Mouse (Mus musculus) induced T-regulatory cell, adult 2 months (primary cell): Measurements from ENCODE around the gene Crb3.

Experiments
- DNase-seq: peaks from one replicate; pipeline ENCODE4 v3.0.0-alpha.2; 2012; ENCODE audit warnings: low read depth

Gene Crb3

DNA sequence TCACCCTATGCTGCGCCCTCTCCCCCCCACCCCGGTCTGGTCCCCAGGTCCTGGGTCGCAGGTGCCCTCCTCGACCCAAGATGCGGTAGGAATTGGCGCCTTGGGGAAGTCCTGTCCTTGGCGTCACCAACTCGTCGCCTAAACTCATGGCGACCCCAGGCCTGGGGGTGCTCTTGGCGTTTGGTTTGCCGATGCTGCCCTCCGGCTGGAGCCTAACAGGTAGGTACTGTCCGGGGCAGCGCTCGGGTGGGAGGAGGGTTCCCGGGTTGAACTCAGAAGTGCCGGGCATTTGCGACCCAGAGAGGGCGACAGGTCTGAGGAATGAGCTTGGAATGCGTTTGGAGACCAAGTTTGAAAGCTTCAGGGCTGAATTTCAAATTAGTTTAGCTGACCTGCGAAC lies 3.6 kb downstream of the Crb3 start:
- DNase-seq, result no peak

DNA sequence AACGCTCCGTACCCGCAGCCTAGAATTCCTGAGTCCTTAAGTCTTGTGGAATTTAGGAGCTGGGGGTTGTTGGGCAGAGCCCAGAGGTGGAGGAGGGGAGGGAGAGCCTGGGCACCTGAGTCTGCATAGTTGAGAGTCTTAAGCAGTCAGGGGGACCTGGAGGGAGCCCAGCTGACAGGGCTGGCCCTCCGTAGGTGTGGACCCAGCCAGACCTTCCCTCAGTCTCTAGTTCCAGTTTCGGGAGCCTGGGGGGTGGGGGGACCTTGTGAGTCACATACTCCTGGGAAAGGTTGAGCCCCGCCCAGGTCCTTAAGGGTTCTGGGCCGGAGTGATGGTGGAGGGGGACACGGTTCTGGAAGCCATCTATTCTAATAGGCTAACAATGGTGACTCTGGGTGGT lies 4.1 kb downstream of the Crb3 start:
- DNase-seq, result no peak

DNA sequence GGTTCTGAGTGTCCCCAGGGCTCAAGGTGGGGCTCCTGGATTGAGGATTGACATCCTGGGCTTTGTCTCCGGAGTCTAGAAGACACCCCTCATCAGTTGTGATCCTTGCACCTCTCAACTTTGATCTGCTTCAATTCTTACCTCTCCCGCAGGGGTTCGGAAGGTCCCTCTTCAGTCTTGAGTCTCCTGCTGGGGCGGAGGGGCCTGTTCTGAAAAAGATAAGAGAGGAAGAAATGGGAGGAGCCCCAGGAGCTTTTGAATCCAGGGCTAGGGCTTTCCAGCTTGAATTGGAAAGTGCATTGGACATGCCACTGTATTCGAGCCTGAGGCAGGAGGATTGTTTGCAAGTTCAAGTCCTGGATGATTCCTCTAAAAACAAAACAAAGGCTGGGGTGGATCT lies 8.0 kb downstream of the Crb3 start:
- DNase-seq, result no peak

DNA sequence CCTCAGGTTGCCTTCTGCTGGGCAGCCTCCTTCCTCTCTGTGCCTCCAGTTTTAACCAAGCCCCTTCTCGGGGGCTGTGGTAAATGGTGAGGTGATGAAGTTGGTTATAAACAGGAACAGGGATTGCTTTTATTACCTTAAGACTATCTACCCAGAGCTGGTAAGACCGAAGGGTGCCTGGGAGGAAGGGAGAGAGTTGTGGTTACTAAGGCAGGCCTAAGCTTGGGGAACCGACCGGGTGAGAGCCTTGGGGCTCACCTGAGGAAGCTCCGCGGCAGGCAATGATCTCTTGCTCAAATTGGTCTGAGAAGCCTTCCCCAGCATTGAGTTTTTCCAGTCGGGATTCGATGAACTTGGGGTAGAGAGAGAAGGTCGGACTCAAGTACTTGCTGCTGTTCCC lies 11.4 kb downstream of the Crb3 start:
- DNase-seq, result no peak

DNA sequence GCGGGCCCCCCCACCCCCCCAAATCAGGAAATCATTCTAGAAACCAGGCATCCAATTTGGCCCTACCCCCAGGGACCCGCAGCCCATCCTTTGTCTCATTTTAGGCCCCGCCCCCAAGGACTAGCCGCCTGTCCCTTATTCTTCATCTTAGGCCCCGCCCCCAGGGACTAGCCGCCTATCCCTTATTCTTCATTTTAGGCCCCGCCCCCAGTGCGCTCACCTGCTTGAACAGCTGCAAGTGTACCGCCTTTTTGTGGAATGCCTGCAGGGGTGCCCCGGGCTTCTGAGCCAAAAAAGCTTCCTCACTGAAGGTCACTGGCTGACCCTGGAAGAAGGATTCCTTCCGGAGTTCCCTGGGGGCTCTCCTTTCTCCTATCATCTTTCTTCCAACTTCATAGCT lies 11.8 kb downstream of the Crb3 start:
- no peak for DNase-seq

DNA sequence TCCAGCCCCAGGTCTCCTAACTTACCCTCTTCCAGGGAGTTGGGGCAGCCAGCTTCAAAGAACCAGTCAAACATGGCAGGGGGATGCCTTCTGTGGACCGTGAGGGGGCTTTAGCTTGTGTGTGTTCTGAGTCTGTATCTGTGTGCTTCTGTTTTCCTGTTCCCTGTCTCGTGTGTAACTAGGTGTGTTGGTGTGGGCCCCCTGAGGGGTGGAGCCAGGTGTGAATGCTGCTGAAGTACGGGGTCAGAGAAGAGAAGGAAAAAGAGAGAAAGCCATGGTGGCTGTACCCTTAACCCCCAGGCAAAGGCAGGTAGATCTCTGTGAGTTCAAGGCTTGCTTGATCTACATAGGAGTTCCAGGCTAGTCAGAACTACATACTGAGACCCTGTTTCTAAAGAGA lies 18.0 kb downstream of the Crb3 start:
- DNase-seq, result peak; percentile 40

DNA sequence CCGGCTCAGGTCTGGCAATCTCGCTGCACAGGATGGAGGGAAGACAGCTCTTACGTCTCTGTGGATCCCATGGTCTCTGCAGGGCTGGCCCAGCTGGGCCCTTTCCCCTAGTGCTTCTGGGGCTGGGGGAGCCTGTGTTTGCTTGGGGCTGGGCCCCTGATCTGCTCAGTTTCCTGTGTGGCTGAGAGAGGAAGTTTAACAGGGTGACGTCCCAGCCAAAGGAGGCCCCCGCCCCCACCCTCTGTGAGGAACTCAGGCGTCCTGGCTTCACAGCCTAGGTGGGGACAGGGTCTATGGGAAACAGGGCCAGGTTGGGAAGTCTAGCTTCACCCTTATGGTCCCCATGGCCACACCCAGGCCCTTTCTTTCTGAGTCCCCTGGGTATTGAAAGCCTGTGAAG lies 19.4 kb downstream of the Crb3 start, which contains the start of gene Dennd1c:
Gene Dennd1c, minus strand, starts transcription at position 179 of the 400 bp plus-strand sequence.
- DNase-seq, result peak; percentile 91

DNA sequence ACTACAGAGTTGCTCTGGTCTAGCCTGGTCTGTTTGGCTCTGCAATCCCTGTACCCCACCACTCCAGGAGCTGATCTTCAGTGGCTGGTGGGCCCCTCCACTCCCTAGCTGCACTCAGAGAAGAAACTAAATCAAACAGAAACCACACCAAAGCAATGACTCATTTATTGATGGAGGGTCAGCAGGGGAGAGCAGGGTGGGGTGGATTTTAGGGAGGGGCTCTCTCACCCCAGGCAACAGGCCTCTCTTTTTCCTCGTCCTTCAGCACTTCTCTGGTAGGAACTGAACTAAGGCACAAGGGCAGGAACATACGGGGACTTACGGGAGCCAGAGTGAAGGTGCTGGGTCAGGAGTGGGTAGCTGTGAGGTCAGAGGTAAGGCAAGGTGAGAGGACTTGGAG lies 21.0 kb downstream of the Crb3 start:
- peak; percentile 56 for DNase-seq

DNA sequence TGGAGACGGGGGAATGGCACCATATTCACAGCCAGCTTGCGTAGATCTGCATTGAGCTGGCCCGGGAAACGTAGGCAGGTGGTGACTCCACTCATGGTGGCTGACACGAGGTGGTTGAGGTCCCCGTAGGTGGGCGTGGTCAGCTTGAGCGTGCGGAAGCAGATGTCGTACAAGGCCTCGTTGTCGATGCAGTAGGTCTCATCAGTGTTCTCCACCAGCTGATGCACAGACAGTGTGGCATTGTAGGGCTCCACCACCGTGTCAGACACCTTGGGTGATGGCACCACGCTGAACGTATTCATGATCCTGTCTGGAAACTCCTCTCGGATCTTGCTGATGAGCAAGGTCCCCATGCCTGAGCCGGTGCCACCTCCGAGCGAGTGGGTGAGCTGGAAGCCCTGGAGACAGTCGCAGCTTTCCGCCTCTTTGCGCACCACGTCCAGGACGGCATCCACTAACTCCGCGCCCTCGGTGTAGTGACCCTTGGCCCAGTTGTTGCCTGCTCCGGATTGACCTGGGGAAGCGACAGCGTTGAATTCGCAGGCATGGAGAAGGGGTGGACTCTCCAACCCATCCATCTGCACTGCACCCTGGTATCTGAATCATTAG lies 22.4 kb downstream of the Crb3 start:
- DNase-seq, result no peak

DNA sequence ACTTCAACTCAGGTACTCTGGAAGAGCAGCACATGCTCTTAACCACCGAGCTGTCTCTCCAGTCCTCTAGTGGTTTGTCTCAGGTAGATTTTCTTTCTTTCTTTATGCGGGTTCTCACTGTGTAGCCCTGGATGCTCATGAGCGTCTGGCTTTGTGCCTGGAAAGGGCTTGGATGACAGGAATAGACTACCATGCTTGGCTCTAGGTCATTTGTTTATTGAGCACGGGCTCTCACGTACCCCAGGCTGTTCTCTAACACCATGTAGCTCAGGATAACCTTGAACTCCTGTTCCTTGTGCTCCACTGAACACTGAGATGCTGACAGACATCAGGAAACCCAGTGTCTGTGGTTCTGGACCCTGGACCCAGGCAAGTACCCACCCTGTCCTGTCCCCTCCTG lies 23.6 kb downstream of the Crb3 start:
- DNase-seq, result no peak

DNA sequence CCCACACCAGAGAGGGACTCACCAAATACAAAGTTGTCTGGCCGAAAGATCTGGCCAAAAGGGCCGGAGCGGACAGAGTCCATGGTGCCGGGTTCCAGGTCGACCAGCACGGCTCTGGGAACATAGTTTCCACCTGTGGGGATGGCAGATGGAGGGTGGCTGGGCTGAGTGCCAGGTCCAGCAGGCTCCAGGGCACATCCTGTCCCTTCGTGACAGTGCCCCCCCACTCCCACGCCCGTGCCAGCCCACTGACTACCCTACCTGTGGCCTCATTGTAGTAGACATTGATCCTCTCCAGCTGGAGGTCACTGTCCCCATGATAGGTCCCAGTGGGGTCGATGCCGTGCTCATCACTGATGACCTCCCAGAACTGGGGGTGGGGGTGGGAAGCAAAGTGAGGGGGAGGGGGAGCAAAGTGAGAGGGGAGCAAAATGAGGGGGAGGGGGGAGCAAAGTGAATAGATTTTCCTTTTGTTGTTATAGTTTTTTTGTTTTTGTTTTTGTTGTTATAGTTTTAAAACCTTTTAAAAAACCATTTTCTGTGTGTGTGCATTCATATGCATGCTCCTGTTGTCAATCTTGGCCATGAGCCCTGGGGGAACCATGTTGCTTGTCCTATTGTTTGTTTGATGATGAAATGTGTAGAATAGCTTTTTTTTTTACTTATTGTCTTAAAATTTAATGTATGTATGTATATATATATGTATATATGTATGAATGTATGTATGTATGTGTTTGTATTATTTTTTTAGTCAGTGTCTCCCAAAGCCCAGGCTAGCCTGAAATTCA lies 27.3 kb downstream of the Crb3 start:
- no peak for DNase-seq

DNA sequence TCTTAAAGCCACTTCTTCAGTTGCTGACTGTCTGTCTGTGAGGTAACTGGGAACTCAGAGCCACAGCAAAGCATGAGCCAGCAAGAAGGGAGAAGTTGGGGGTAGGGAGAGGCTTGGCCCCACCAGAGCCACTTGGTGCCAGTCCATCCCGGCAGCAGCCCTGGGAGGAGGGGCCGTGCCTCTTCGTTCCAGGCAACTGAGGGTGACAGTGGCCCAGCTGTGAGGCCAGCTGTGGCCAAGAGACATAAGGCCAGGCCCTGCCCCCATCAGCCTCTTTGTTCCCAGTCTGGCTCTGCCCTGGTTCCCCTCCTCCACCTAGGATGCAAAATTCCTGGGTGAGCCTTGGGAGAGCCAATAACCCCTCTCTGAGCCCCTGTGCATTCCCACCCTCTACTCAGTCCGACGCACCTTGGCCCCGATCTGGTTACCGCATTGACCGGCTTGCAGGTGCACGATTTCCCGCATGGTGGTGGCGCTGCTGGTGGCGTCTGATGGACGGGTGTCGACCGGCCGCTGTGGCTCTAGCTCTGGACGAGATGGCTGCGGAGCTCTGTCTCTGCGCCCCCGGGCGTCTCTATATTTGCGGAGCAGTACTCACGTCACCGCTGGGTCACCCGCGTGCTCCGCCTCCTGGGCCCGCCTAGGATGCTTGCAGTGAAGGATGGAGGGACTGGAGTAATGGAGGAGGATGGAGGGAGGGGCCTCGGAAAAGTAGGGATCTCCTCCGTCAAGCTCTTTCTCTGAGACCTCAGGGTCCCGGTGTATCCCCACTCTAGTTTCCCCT lies 28.3 kb downstream of the Crb3 start, which contains the start of gene Tubb4a:
Gene Tubb4a, minus strand, starts transcription at position 734 of the 784 bp plus-strand sequence.
- DNase-seq, result no peak

DNA sequence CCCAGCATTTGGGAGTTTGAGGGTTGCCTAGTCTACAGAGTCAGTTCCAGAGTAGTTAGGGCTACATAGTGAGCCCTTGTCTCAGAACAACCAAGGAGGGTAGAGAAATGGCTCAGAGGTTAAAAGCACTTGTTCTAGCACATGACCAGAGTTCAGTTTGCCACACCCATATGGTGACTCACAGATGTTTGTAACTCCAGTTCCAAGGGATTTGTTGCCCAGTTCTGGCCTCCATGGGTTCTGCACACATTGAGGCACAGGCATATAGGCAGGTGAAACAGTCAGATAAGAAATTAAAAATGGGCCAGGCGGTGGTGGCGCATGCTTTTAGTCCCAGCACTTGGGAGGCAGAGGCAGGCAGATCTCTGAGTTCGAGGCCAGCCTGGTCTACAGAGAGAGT lies 35.3 kb downstream of the Crb3 start:
- DNase-seq, result no peak

DNA sequence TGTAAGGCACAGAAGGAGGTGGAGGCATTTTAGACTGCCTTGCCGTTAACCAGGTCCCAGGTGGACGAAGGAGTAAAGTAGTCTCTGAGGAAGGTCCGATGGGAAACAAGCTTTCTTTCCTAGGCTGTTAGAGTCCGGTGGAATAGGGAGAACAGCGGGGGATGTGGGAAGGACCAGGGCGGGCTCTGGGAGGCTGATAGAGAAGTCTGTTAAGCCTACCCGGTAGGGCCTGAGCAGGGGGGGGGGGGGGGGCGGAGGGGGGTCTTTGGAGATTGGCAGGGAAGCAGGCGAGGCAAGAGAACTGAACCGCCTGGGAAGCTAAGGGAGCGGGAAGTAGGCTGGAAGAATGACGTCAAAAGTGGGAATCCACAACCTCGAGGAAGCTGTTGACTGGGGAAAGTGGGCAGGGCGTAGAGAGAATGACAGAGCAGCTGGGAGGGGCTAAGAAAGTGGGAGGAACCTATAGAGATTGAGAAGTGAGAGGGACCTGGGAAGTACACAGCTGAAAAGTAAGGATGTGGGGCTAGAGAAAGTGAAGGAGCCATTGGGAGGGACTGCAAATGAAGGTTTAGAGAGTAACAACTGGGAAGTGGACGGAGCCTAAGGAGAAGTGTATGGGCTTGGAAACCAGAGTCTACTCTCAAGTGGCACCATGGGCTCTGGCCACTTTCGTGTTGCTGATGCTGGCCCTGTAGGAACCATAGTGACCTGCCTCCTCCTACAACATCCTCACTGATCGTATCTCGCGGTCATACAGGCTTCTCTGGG lies 37.1 kb downstream of the Crb3 start:
- DNase-seq, result peak; percentile 70

DNA sequence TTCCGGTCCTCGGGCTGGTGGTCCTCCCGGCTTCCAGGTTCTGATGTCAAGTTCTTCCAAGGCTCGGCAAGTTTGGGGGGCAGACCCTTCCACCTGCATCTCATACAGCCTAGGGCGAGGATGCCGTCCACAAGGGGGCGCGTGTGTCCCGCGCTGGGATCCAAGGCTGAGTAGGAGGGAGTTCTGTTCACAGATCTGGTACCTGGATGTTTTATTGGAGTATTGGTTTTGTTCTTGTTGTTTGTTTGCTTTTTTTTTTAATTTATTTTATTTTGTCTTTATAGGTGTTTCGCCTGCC lies 37.7 kb downstream of the Crb3 start:
- DNase-seq, result peak; percentile 89

DNA sequence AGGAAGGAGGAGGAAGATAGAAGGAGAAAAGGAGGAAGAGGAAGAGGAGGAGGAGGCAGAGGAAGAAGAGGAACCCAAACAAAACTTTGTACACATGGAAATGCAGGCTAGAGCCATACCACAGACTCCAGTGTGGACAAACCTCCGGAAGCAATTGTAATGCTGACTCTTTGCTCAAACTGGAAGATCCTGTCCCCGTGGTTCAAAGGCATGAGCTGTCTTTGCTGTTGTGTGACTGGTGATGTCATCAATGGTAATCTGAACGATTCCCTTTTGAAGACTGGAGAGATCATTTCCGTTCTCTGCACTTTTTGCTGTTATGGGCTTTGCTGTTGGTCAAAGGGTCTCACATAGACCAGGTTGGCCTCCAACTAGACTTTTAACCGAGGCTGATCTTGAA lies 39.4 kb downstream of the Crb3 start:
- no peak for DNase-seq

DNA sequence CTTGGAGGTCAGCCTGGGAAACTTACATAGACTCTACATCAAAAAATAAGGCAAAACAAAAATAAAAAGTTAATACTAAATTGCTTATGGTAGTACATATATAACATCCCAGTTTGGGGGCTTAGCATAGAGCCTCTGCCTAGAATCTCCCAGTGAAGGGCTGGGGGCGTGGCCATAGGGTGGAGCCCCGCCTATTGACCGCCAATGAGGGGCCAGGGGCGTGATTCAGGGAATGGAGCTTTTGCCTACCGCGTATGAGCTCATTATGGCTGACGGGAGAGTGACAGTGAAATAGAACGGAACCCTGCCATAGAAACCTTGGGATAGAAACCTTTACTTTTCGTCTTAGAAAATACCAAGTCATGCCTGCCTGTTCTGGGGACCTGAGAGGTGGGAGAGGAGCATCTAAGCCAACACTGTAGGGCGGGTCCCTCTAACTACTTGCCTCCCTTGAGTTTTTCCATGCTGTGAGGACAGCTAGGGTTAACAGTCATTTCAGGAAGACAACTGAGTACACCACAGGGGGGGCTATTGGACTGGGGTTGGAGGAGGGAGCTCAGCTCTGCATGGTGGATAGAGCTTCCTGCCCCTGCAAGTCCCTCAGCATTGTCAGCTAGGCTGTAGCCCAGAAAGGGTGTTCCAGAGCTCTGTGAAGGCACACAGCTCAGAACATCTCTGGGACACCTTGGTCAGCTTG lies 40.9 kb downstream of the Crb3 start:
- DNase-seq, result peak; percentile 35

DNA sequence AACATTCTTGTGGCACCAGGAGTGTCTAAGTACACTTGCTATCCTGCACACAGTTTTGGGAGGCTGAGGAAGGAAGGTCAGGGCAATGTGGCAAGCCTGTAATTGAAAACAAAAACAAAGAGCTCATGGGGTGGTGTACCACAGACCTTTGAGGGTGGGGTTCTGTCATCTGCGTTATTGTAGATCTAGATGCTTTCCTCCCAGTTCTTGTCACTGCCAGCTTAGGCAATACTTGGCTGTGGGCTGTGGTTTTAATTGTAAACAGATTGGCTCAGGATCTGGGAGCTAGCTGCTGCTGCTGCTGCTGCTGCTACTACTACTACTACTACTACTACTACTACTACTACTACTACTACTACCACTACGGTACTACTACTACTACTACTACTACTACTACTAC lies 43.4 kb downstream of the Crb3 start:
- no peak for DNase-seq

DNA sequence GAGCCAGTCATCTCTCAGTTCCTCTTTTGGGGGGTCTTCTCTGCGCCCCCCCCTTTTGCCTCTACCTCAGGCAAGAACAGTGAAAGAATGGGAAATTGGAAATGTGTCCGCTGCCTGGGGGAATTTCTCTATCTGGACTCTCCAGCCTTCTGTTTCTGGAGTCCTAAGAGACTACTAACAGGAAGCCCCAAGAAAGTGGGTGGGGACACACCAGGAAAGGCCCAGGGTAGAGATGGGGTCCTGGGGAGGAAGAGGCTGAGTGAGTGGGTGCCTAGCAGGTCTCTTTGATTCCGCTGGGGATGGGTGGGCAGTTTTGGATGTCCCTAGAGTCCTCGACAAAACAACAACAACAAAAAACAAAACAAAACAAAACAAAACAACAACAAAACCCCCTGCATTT lies 45.6 kb downstream of the Crb3 start:
- DNase-seq, result no peak

DNA sequence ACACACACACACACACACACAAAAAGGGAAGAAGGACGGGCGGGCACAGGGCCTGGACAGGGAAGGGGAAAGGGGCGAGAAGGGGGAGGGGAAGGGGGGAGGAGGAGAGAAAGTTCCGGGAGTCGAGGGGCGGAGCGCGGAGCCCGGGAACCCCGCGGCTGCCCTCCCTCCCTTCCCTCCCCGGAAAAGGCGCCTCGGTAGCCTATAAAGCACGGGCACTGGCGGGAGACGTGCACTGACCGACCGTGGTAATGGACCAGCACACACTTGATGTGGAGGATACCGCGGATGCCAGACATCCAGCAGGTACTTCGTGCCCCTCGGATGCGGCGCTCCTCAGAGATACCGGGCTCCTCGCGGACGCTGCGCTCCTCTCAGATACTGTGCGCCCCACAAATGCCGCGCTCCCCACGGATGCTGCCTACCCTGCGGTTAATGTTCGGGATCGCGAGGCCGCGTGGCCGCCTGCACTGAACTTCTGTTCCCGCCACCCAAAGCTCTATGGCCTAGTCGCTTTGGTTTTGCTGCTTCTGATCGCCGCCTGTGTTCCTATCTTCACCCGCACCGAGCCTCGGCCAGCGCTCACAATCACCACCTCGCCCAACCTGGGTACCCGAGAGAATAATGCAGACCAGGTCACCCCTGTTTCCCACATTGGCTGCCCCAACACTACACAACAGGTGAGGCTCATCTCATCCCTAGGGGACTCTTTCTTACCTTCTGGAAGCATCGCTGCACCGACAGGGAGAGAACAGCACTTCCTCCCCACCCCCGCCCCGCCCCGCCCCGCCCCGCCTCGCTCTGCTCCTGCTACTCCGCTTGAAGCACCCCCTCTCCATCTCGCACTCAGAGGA lies 46.5 kb downstream of the Crb3 start, which contains the start of gene Tnfsf9:
Gene Tnfsf9, plus strand, starts transcription at position 145 of the 854 bp plus-strand sequence.
- peak; percentile 70 for DNase-seq

DNA sequence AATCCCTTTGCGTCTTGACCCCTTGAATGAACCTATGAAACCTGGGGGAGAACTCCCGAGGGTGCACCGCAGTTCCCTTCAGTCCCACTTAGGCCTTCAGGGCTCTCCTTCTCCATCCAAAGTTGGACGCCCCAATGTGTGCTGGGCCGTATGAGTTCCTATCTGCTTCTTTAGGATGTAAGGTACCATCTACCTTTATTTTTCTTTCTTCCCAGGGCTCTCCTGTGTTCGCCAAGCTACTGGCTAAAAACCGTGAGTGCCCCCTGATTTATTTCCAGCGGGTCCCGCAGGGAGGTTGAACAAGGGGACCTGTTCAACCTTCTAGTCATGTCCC lies 47.1 kb downstream of the Crb3 start:
- DNase-seq, result no peak
